ENCODE assay signal across 8 mouse cellular contexts in the genomic region with DNA sequence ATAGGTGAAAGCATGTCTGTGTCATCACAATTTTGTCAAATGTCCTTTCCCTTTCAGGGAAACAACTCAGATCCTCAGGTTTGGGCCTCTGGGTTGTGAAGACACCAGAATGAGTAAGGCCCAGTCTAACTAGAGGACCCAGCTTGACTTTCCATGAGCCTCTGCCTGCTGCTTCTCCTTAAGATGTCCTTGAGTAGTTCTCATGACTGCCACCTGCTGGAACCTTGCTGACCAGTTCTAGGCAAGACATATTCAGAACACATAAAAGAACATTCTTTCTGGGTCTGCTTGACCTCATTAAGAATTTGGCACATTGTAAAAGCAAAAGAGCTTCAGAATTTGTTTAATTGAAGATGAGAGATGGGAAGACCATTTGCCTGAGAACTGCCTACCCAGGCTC. TPM values are rescaled to one million over a fixed set of nuclear protein-coding genes. Genes with fewer than 3 reads are reported as not detected.
DNase-seq lines count a peak whose midpoint lies in the region; ATAC-seq lines count a peak whose summit lies in the region.

No protein-coding gene starts in this region.

- intact Hi-C loops in left cerebral cortex, postnatal 36 days (cut with DNase I), result loop anchor here (5.0 kb wide), 1 partner anchor 280 kb away; no protein-coding TSS in a partner anchor

- H3K27ac ChIP-seq in hindbrain, embryonic 11.5 days (ENCODE audit: low read depth, low read length), result no peak overlapping the region
- no peak overlapping the region for H3K27ac ChIP-seq in hindbrain, embryonic 12.5 days

- H3K36me3 ChIP-seq in hindbrain, embryonic 11.5 days (ENCODE audit: control insufficient read depth, insufficient read depth, low read length), result no peaks in the 10 kb centered on the region
- H3K36me3 ChIP-seq in hindbrain, embryonic 12.5 days, result no peaks in the 10 kb centered on the region

- no peak overlapping the region for H3K4me3 ChIP-seq in hindbrain, embryonic 11.5 days (ENCODE audit: low read depth, low read length)
- no peak overlapping the region for H3K4me3 ChIP-seq in hindbrain, embryonic 12.5 days

- no peaks in the 10 kb centered on the region for H3K27me3 ChIP-seq in hindbrain, embryonic 11.5 days (ENCODE audit: control insufficient read depth, insufficient read depth, low read length)
- no peaks in the 10 kb centered on the region for H3K27me3 ChIP-seq in hindbrain, embryonic 12.5 days

- ATAC-seq in hindbrain, embryonic 11.5 days (ENCODE audit: low FRiP score), result peak; percentile 65; the same call in 1 of the 2 replicates
- no peak for ATAC-seq in hindbrain, embryonic 12.5 days (ENCODE audit: low FRiP score)
- no peak for ATAC-seq in megakaryocyte, adult 5-6 weeks (ENCODE audit: poor library complexity, severe bottlenecking)

- DNase-seq in hindbrain, embryonic 11.5 days (ENCODE audit: low spot score), result peak; percentile 65
- peak; percentile 61 for DNase-seq in R1 (ENCODE audit: low read depth, low spot score)
- DNase-seq in embryo, embryonic 9.5 days (ENCODE audit: extremely low spot score), result peak; percentile 33
- peak; percentile 4 for DNase-seq in induced T-regulatory cell, adult 2 months (ENCODE audit: low read depth)
- DNase-seq in left cerebral cortex, postnatal 36 days (ENCODE audit: low spot score in 2 of 2), result peak; percentile 4 to 18
- DNase-seq in retina, postnatal 1 day, result peak; percentile 59

- H3K9ac ChIP-seq in hindbrain, embryonic 11.5 days (ENCODE audit: low read depth, low read length), result no peak overlapping the region
- H3K9ac ChIP-seq in hindbrain, embryonic 12.5 days, result no peak overlapping the region

- no peaks in the 10 kb centered on the region for H3K4me1 ChIP-seq in hindbrain, embryonic 11.5 days (replicated peaks; ENCODE audit: control insufficient read depth, insufficient read depth, low read length)
- no peaks in the 10 kb centered on the region for H3K4me1 ChIP-seq in hindbrain, embryonic 12.5 days

- H3K4me2 ChIP-seq in hindbrain, embryonic 11.5 days (replicated peaks; ENCODE audit: low read depth, low read length), result no peak overlapping the region
- no peak overlapping the region for H3K4me2 ChIP-seq in hindbrain, embryonic 12.5 days (replicated peaks)

- no peaks in the 10 kb centered on the region for H3K9me3 ChIP-seq in hindbrain, embryonic 11.5 days (ENCODE audit: control insufficient read depth, low read length)
- no peaks in the 10 kb centered on the region for H3K9me3 ChIP-seq in hindbrain, embryonic 12.5 days (replicated peaks)

RNA-seq across cellular contexts. Expression of gene Vgll2, which starts 50.2 kb away (rescaled TPM):
- polyA plus RNA-seq in hindbrain, embryonic 11.5 days (2014; fragmentation: Nextera tagmentation; extraction: Ambion mirVana), result 1.2 and 3.4 TPM in 2 replicates
- polyA plus RNA-seq in hindbrain, embryonic 12.5 days (2016; fragmentation: Nextera tagmentation; extraction: Ambion mirVana), result 1.9 and 9.0 TPM in 2 replicates
- under 1 TPM in 1 of 2 experiments, not detected in 1; 0.25 TPM for total RNA-seq in left cerebral cortex, postnatal 36 days (2021)
- not detected in 2 replicates for total RNA-seq in megakaryocyte, adult 5-6 weeks (2015)
- total RNA-seq in megakaryocyte, adult 5-6 weeks (2017), result not detected in 2 replicates

Comparison
In these comparisons a context has a peak if more than half of its experiments do, and no peak if none do; other contexts are left out.
1. DNase-seq: peak in every context shown above with its lines; median percentile 65 in hindbrain, embryonic 11.5 days; 61 in R1; 59 in retina, postnatal 1 day; 33 in embryo, embryonic 9.5 days; 11 in left cerebral cortex, postnatal 36 days; 4 in induced T-regulatory cell, adult 2 months.